Mouse (Mus musculus) right cerebral cortex, postnatal 25 days (tissue): ENCODE results near the gene Zdhhc7.
A peak's percentile ranks its signal among the peaks of the same experiment; 100 is the strongest.

Source experiments
- DNase-seq: peaks from one replicate; pipeline ENCODE4 v3.0.0; 2022

The Zdhhc7 gene

GRCm38 (mm10) chr8:120066226-120066625, 35.1 kb downstream of the Zdhhc7 start:
- DNase-seq = no peak

DNA sequence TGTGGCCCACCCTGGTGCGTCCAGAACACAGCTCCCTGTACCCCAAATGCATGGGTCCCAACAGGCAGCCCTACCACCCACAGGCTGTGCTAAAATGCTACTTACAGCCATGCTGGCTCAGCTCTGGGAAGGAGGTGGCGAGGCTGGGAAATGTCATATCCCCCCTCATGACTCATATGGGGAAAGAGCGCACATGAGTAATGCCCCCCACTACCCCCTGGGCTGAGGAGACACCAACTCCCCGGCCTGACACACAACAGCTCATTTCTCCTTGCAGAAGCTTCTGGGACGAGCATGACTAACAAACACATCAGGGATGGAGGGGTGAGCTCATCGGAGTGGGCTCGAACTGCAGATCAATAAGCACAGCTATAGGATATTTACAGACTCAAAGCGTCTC, 35.7 kb downstream of the Zdhhc7 start:
- DNase-seq = no peak

- no peak for DNase-seq
These were observed 38.0 kb downstream of the Zdhhc7 start for GRCm38 (mm10) chr8:120063326-120063725.

DNA sequence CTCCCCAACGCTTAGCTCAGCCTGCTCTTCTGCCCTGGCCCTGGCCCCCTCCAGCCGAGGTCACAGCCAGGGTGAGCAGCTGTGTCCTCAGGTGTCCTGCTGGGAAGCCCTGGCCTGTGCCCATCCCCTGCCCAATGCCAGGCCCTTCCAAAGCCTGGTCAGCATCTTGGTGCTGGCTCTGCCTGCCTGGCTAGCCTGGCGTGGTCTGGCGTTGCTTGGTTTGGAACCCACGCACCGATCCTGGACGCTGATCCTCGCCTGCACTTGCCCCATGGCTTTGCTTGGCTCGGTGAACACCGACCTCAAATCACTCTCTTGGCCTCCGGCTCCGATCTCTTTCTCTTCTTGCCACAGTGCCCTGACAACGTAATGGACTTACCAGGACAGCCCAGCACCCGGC, 38.5 kb downstream of the Zdhhc7 start:
- DNase-seq = no peak

- no peak for DNase-seq
These were observed 44.2 kb downstream of the Zdhhc7 start for GRCm38 (mm10) chr8:120057078-120057477.

GRCm38 (mm10) chr8:120054833-120055232, 46.4 kb downstream of the Zdhhc7 start:
- no peak for DNase-seq

DNA sequence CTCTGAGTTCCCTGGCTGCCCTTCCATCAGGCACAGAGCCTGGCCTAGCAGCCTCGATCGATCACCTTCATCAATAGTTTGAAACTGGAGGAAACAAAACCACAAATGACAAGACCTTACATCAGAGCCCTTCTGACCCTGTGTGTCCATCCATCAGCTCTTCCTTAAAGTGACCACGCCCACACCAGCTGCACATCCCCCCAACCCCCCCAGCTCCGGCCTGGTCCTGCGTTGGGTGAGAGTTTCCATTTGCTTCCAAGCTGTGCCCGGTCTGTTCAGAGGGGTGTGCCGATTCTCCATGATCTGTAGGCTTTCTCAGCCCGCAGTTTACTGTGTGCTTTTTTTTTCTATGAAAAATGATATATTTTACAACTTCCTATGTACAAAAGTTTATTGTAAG, 49.0 kb downstream of the Zdhhc7 start:
- DNase-seq = no peak

- no peak for DNase-seq
These were observed 49.4 kb downstream of the Zdhhc7 start for GRCm38 (mm10) chr8:120051908-120052307.

GRCm38 (mm10) chr8:120051006-120051405, 50.3 kb downstream of the Zdhhc7 start:
- no peak for DNase-seq

GRCm38 (mm10) chr8:120050376-120050775, 50.9 kb downstream of the Zdhhc7 start:
- DNase-seq = no peak

GRCm38 (mm10) chr8:120049949-120050348, 51.3 kb downstream of the Zdhhc7 start:
- no peak for DNase-seq

DNA sequence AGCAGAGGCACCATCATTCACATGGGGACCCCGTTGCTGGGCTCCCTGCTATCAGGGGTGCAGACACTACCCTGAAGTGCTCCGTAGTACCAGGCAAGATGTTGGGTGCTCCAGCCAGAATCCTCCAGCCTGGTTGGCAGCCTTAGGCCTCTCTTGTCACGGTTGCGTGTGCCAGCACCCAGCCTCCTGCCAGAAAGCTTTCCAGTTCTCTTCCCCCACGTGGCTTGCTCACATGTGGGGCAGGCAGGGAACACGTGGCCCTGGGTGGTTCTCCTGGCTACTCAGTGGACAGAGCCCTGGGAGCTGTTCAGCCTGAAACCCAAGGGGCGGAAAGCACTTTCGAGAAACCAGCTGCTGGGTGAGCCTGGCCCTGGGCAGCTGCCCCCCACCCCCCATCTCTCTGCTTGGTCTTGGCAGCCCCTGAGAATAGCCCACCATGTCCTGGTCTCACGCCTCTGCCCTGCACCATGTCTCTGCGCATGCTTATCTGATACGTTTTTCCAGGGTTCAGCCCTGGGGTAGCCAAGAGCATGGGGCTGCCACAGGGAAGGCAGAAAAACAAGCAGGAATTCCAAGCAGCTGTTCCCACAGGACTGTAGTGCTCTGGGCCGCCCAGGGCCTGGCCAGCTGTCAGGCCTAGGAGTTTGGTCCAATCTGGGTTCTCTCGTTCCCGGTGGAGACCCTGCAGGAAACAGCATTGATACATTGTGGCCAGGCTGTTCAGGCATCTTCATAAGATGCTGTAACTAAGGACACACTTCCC, 54.8 kb downstream of the Zdhhc7 start:
- DNase-seq = peak; percentile 83

DNA sequence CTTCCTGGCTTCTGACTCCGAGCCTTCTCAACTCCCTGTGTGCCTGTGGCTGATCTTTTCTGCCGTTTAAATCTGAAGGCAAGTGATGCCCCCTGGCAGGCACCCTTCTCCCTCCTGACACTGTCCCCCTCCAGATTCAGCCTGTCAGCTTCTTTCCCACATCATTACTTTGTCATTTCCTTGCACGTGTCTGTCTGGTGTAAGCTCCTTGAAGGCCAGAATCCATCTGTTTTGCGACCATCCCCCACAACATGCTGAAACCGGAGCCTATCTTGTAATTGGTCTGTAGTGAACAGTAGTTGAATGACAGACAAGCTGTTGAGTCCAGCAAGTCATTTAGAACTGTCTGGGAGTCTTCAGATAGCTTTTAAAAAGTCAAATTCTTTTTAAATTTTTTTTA, 55.8 kb downstream of the Zdhhc7 start:
- no peak for DNase-seq

GRCm38 (mm10) chr8:120044907-120045306, 56.4 kb downstream of the Zdhhc7 start:
- DNase-seq = no peak

DNA sequence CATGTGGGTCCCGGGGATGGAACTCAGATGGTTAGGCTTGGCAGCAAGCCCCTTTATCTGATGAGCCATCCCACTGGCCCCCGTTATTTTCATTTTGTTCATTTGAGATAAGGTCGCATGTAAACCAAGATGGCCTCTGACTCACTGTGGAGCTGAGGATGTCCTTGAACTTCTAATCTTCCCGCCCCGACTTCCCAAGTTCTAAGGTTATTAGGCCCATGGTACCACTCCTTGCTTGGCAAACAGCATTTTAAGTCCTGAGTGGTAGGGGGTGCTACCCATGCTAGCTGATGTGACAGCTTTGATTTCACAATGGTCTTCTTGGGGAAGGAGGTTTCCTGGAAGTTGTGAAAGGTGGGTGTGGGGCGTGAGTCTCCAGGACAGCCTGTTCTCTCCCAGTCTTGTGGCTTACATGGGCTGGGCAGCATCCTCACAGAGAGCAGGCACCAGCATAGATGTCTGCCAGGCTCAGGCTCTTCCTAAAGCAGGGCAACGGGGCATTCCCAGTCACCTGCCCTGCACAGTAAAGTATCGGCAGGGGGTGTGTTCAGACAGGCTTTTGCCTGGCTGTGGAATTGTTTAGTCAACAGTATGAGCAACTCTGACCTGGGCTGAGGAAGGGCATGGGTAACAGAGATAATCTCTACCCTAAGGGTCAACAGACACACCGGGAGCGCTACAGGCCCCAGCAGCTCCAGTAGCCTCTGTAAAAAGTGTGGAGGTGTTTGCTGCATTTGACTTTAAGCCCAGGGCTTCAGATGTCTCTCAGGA, 58.6 kb downstream of the Zdhhc7 start:
- DNase-seq = no peak

GRCm38 (mm10) chr8:120040861-120041260, 60.4 kb downstream of the Zdhhc7 start:
- peak; percentile 32 for DNase-seq

- DNase-seq = no peak
These were observed 61.9 kb downstream of the Zdhhc7 start for GRCm38 (mm10) chr8:120039313-120039919.

DNA sequence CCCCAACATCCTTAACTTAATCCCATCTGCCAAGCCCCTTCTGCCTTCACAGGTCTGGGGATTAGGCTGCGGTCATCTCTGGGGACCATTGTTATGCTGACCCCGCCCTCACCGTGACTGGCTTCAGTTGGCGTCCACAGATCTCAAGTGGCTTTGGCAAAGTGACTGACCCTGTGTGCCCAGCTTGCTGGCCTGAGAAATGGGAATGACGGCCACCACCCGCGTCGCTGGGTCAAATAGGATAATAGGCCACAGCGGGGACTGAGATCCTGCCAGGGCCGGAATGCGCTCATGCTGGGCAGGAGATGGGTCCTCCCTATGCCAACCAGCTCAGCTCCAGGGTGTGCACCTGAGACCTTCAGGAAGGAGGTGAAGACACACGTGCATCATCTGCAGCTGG, 62.5 kb downstream of the Zdhhc7 start:
- no peak for DNase-seq

DNA sequence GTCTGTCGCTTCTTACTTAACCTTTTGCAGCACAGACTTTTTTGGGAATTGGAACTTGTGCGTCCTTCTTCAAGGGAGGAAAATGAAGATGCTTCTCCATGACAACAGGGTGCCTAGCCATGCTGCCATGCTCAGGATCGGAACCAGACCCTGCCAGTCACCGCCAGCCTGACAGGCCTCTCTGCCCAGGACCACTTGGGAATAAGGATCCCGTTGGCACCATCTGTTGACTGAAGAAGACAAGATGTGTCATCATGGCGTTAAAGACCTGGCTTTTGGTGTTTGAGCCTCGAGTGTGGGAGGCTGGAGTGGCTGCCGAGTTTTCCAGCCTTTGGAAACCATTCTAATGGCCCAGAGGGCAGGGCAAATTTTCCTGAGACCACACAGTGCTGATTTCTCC, 63.7 kb downstream of the Zdhhc7 start:
- no peak for DNase-seq

DNA sequence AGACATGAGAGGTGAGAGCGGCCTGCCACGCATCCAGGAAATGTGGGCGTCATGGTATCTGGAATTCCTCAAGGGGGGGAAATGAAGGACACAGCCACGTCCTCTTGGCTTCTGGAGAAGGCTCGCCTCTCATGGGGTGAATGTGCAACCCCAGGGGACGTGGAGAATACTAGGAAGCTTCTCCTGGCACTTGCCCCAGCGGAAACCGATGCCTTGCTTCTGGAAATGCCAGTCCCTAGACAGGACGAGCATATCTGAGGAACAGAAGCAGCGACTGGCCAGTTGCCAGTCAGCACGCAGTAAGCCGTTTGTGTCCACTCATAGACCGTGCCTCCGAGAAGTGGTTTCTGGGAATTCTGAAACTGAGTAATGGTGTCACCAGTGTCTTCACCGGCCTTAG, 64.1 kb downstream of the Zdhhc7 start:
- DNase-seq = no peak

- DNase-seq = no peak
These were observed 64.7 kb downstream of the Zdhhc7 start for GRCm38 (mm10) chr8:120036578-120036977.

- no peak for DNase-seq
These were observed 65.2 kb downstream of the Zdhhc7 start for GRCm38 (mm10) chr8:120036111-120036510.

GRCm38 (mm10) chr8:120034471-120034870, 66.8 kb downstream of the Zdhhc7 start:
- DNase-seq = no peak
